Mouse (Mus musculus) hindbrain, embryonic 16.5 days (tissue): ENCODE measurements around the gene Scn8a. TPM values are rescaled to one million over a fixed set of nuclear protein-coding genes. Genes with fewer than 3 reads are reported as not detected.
A peak's percentile ranks its signal among the peaks of the same experiment; 100 is the strongest.
"Not testable (repeated sequence)": the region's sequence is repeated elsewhere in the genome, so short reads cannot be mapped to it uniquely, and the experiment has no call there.

Source experiments
- ATAC-seq: fragments of 200-750 bp; cut with Nextera tagmentation; 2 replicates; pipeline ENCODE4 v1.8.0; 2017; ENCODE audit warnings: moderate TSS enrichment, moderate library complexity
- H3K27ac ChIP-seq: fragments of 300-500 bp; sonication (generic); 2 replicates; pipeline ENCODE4 v1.5.1; 2014; ENCODE audit warnings: low read depth, mild to moderate bottlenecking, control low read depth, low read length, moderate library complexity
- H3K27me3 ChIP-seq: fragments of 300-500 bp; sonication (generic); replicated peaks from 2 replicates; pipeline ENCODE4 v1.6.1; 2014; ENCODE audit warnings: low read length; ENCODE audit not compliant: control insufficient read depth, insufficient read depth
- H3K36me3 ChIP-seq: fragments of 300-500 bp; sonication (generic); 2 replicates; pipeline ENCODE4 v1.6.1; 2014; ENCODE audit warnings: mild to moderate bottlenecking, low read length, moderate library complexity, mixed read lengths; ENCODE audit not compliant: control insufficient read depth, insufficient read depth
- H3K4me1 ChIP-seq: fragments of 300-500 bp; sonication (generic); 2 replicates; pipeline ENCODE4 v1.6.1; 2014; ENCODE audit warnings: low read depth, low read length; ENCODE audit not compliant: control insufficient read depth, insufficient read depth
- H3K4me2 ChIP-seq: fragments of 300-500 bp; sonication (generic); 2 replicates; pipeline ENCODE4 v1.6.1; 2014; ENCODE audit warnings: mild to moderate bottlenecking, low read length, control low read depth, moderate library complexity
- H3K4me3 ChIP-seq: fragments of 300-500 bp; sonication (generic); 2 replicates; pipeline ENCODE4 v1.5.1; 2014; ENCODE audit warnings: mild to moderate bottlenecking, low read length, control low read depth, moderate library complexity
- H3K9ac ChIP-seq: fragments of 300-500 bp; sonication (generic); 2 replicates; pipeline ENCODE4 v1.6.1; 2014; ENCODE audit warnings: low read depth, mild to moderate bottlenecking, control low read depth, low read length, moderate library complexity
- H3K9me3 ChIP-seq: fragments of 300-500 bp; sonication (generic); 2 replicates; pipeline ENCODE4 v1.6.1; 2014; ENCODE audit warnings: mild to moderate bottlenecking, low read length, moderate library complexity; ENCODE audit not compliant: control insufficient read depth
- WGBS: fragments of 180-500 bp; shearing (Covaris S2); extraction: QIAGEN DNeasy Blood & Tissue Kit; methylation state at CpG from one replicate; pipeline ENCODE4 v1.1.7; 2014; 5-methylcytosine and 5-hydroxymethylcytosine counted together
- polyA plus RNA-seq: library from polyadenylated mRNA; unstranded; fragments of >200 nt; fragmentation: Nextera tagmentation; extraction: Ambion mirVana; gene quantifications from 2 replicates; pipeline ENCODE4 v1.2.1, GENCODE M21; 2015

Gene Scn8a
- 11.6 and 20.0 TPM in 2 replicates for polyA plus RNA-seq

GRCm38 (mm10) chr15:100869558-100869957 lies at the start of gene Scn8a:
Gene Scn8a, plus strand, starts transcription at chr15:100869858.
- Histone ChIP-seq H3K9me3 (no peaks in the 10 kb centered on the region), H3K27me3 (no peaks in the 10 kb centered on the region; the same call in 1 of the 2 replicates), H3K27ac (peak within 1 kb of the TSS; percentile 85), H3K9ac (peak within 1 kb of the TSS; percentile 80), H3K4me3 (peak within 1 kb of the TSS; percentile 94), H3K4me2 (peak within 1 kb of the TSS; percentile 76), H3K36me3 (no peaks in the 10 kb centered on the region), H3K4me1 (peaks cover 20% of the 10 kb centered on the region)
- ATAC-seq, result no peak
- WGBS, result 59% methylated on average over 7 of the region's 7 CpGs

GRCm38 (mm10) chr15:100821824-100822223 lies 47.8 kb upstream of the Scn8a start:
- Histone ChIP-seq H3K9ac (no peak overlapping the region), H3K27ac (no peak overlapping the region), H3K4me3 (no peak overlapping the region), H3K4me1 (peaks cover 5% of the 10 kb centered on the region; the same call in 1 of the 2 replicates), H3K27me3 (no peaks in the 10 kb centered on the region; the same call in 1 of the 2 replicates), H3K4me2 (no peak overlapping the region), H3K36me3 (peaks cover 8% of the 10 kb centered on the region), H3K9me3 (no peaks in the 10 kb centered on the region)
- WGBS, result 69% methylated on average over 8 of the region's 8 CpGs
- no peak for ATAC-seq

DNA sequence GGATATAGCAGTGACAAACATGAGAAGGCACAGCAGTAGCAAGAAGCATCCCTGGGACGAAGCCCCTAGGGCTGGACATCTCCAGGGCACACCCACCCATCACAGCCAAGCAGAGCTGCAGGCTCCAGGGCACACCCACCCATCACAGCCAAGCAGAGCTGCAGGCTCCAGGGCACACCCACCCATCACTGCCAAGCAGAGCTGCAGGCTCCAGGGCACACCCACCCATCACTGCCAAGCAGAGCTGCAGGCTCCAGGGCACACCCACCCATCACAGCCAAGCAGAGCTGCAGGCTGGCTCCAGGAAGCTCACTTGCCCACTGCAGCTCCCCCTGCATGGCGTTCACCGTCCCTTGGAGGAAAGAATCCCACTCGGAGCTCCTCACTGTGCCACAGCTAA lies 47.3 kb upstream of the Scn8a start:
- WGBS, result 65% methylated on average over 4 of the region's 4 CpGs
- not testable (repeated sequence) for ATAC-seq, H3K4me3 ChIP-seq, H3K4me2 ChIP-seq, H3K9ac ChIP-seq, H3K36me3 ChIP-seq, H3K4me1 ChIP-seq, H3K27me3 ChIP-seq, H3K9me3 ChIP-seq, H3K27ac ChIP-seq

DNA sequence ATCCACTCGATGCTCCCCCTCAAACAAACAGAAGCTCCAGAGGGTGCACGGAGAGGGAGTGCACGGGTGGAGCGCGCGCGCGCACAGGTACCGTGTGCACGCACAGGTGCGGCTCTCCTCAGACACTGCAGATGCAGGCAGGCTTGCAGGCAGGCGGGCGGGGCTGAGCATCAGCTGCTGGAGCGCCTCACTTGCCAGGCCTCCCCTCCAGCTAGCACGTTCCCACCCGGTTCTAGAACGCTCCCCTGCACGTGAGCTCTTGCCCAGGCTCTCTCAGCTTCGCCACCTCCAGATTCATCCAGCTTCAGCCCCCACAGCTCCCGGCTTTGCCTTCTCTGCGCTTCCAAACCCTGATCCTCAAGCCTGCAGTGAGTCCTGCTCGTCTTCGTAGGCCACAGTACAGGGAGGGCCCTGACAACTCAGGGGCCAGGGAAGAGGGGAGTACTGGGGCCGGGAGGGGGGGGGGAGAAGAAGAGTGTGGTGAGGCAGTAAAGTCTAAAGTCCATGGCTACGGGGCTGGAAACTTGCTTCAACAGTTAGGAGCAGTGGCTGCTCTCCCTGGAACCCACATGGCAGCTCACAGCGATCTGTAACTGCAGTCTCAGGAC lies 44.3 kb upstream of the Scn8a start:
- WGBS, result 16% methylated on average over 25 of the region's 26 CpGs
- H3K9ac ChIP-seq, result peak overlapping the region; percentile 58

DNA sequence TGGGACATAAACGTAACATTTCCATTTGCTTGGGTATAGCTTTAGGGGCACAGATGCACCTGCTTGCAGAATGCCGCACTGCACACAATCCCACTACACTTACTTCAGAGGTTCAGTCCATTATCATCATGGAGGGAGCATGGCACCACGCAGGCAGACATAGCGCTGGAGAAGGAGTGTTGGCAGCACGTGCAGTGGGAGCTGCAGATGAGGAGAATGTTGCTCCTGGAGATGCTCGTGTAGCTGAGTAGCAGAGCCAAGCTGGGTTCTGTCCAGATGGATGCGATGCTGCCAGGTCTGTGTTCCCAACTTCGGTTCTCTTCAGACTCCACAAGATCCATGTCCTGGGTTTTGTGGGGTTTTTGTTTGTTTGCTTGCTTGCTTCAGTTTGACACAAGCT lies 43.6 kb upstream of the Scn8a start:
- no peak for ATAC-seq
- 76% methylated on average over 8 of the region's 8 CpGs for WGBS

More for the DNA sequence above, 44.3 kb upstream of the Scn8a start:
- H3K36me3 ChIP-seq, result no peaks in the 10 kb centered on the region
- no peak overlapping the region for H3K27ac ChIP-seq
- H3K4me1 ChIP-seq, result peaks cover 5% of the 10 kb centered on the region; the same call in 1 of the 2 replicates
- H3K4me2 ChIP-seq, result peak overlapping the region; percentile 57
- peak overlapping the region; percentile 28 for H3K4me3 ChIP-seq
- H3K27me3 ChIP-seq, result no peaks in the 10 kb centered on the region; the same call in 1 of the 2 replicates
- H3K9me3 ChIP-seq, result no peaks in the 10 kb centered on the region
- ATAC-seq, result peak; percentile 77

GRCm38 (mm10) chr15:100829775-100830174 lies 39.9 kb upstream of the Scn8a start:
- H3K4me1 ChIP-seq, result peaks cover 5% of the 10 kb centered on the region; the same call in 1 of the 2 replicates
- H3K27ac ChIP-seq, result no peak overlapping the region
- 79% methylated on average over 9 of the region's 9 CpGs for whole genome bisulfite sequencing
- ATAC-seq, result peak; percentile 27; the same call in 1 of the 2 replicates
- H3K36me3 ChIP-seq, result no peaks in the 10 kb centered on the region
- H3K4me3 ChIP-seq, result no peak overlapping the region
- no peak overlapping the region for H3K4me2 ChIP-seq
- no peaks in the 10 kb centered on the region for H3K9me3 ChIP-seq
- no peak overlapping the region for H3K9ac ChIP-seq
- no peaks in the 10 kb centered on the region; the same call in 1 of the 2 replicates for H3K27me3 ChIP-seq

More for the DNA sequence above, 43.6 kb upstream of the Scn8a start:
- Histone ChIP-seq H3K36me3 (no peaks in the 10 kb centered on the region), H3K4me2 (no peak overlapping the region), H3K9ac (no peak overlapping the region), H3K9me3 (no peaks in the 10 kb centered on the region), H3K27ac (no peak overlapping the region), H3K4me1 (peaks cover 5% of the 10 kb centered on the region; the same call in 1 of the 2 replicates), H3K4me3 (no peak overlapping the region), H3K27me3 (no peaks in the 10 kb centered on the region; the same call in 1 of the 2 replicates)

GRCm38 (mm10) chr15:100830682-100831081 lies 39.0 kb upstream of the Scn8a start:
- Histone ChIP-seq H3K4me1 (no peaks in the 10 kb centered on the region), H3K4me3 (no peak overlapping the region)

DNA sequence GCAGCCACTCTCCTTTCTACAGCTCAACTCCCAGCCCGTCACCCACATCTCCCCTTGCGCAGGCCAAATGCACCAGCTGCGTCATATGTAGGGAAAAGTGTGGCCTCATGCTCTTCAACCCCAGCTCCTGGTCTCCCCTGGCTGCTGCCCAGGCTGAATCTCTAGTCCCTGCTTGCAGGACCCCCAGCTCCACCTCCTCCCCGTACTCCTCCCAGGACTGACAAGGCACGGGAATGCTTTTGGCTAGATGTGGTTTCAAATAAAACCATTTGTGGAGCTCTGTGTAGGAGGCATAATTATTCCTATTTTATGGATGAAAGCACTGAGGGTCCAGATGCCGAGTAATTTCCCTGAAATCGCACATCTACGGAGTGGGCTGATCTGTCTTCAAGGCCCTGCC lies 37.5 kb upstream of the Scn8a start:
- Histone ChIP-seq H3K9me3 (no peaks in the 10 kb centered on the region), H3K4me1 (no peaks in the 10 kb centered on the region), H3K4me3 (no peak overlapping the region), H3K36me3 (no peaks in the 10 kb centered on the region), H3K9ac (no peak overlapping the region), H3K27me3 (no peaks in the 10 kb centered on the region), H3K4me2 (no peak overlapping the region), H3K27ac (no peak overlapping the region)
- WGBS, result 75% methylated on average over 8 of the region's 8 CpGs
- no peak for ATAC-seq

More at GRCm38 (mm10) chr15:100830682-100831081, 39.0 kb upstream of the Scn8a start:
- H3K4me2 ChIP-seq, result no peak overlapping the region
- no peaks in the 10 kb centered on the region for H3K9me3 ChIP-seq
- 63% methylated on average over 6 of the region's 6 CpGs for WGBS
- no peak overlapping the region for H3K9ac ChIP-seq
- H3K27ac ChIP-seq, result no peak overlapping the region
- H3K36me3 ChIP-seq, result no peaks in the 10 kb centered on the region
- no peak for ATAC-seq
- no peaks in the 10 kb centered on the region for H3K27me3 ChIP-seq

DNA sequence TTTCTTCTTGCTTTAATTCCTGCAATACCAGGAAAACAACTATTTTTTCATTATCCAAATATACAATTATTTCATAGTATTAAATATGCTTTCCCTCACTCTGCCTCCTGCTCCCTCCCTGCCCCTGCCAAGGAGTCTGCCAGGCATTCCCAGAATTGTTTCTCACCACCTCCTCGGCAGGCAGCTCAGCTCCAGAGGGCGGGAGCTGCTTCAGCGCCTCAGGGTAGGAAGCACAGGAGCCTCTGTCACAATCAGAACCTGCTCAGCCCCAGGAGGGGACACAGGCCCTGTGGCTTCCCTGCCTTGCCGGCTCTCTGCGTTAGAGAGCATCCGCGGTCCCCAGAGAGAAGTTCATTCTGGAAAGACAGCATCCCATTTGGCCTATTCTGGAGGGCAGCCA lies 36.9 kb upstream of the Scn8a start:
- H3K4me2 ChIP-seq, result no peak overlapping the region
- H3K4me1 ChIP-seq, result no peaks in the 10 kb centered on the region
- no peaks in the 10 kb centered on the region for H3K36me3 ChIP-seq
- H3K9ac ChIP-seq, result no peak overlapping the region
- no peaks in the 10 kb centered on the region for H3K27me3 ChIP-seq
- H3K27ac ChIP-seq, result no peak overlapping the region
- WGBS, result 21% methylated on average over 7 of the region's 7 CpGs
- no peak for ATAC-seq
- H3K4me3 ChIP-seq, result no peak overlapping the region
- H3K9me3 ChIP-seq, result peaks cover 3% of the 10 kb centered on the region; the same call in 1 of the 2 replicates
